Mouse (Mus musculus): ENCODE measurements around the gene Gls2. TPM values are rescaled to one million over a fixed set of nuclear protein-coding genes. Genes with fewer than 3 reads are reported as not detected.
"Not testable (repeated sequence)": the region's sequence is repeated elsewhere in the genome, so short reads cannot be mapped to it uniquely, and the experiment has no call there.

The Gls2 gene
- total RNA-seq, 2 experiments from 2014 or later, result 19.6 to 19.7 TPM

- no peak for DNase-seq (ENCODE audit: low spot score in 2 of 2)
Measured at GRCm38 (mm10) chr10:128193113-128193512, 1.1 kb upstream of the Gls2 start.

- peak; percentile 29 to 57 for DNase-seq (ENCODE audit: low spot score in 2 of 2)
Measured at GRCm38 (mm10) chr10:128194551-128195461, 549 bp downstream of the Gls2 start.

GRCm38 (mm10) chr10:128201856-128202255, 7.6 kb downstream of the Gls2 start:
- DNase-seq (ENCODE audit: low spot score in 2 of 2), result no peak

- no peak for DNase-seq (ENCODE audit: low spot score in 2 of 2)
Measured at GRCm38 (mm10) chr10:128204941-128205340, 10.7 kb downstream of the Gls2 start.

GRCm38 (mm10) chr10:128208326-128208725, 14.1 kb downstream of the Gls2 start:
- DNase-seq (ENCODE audit: low spot score in 2 of 2), result peak; percentile 24 to 58

GRCm38 (mm10) chr10:128209311-128210009, 15.2 kb downstream of the Gls2 start:
- no peak for DNase-seq (ENCODE audit: low spot score in 2 of 2)

- DNase-seq (ENCODE audit: low spot score in 2 of 2), result no peak
Measured at GRCm38 (mm10) chr10:128210131-128210530, 15.9 kb downstream of the Gls2 start.

GRCm38 (mm10) chr10:128210954-128211353, 16.7 kb downstream of the Gls2 start:
- no peak for DNase-seq (ENCODE audit: low spot score in 2 of 2)

GRCm38 (mm10) chr10:128211390-128212108, 17.3 kb downstream of the Gls2 start, which contains the start of gene Spryd4:
Gene Spryd4, minus strand, starts transcription at chr10:128211807.
- DNase-seq (ENCODE audit: low spot score in 2 of 2), result peak; percentile 85 to 95

GRCm38 (mm10) chr10:128212148-128212547, 17.9 kb downstream of the Gls2 start:
- DNase-seq (ENCODE audit: low spot score in 2 of 2), result no peak

GRCm38 (mm10) chr10:128212871-128213323, 18.6 kb downstream of the Gls2 start:
- peak; percentile 26 to 77 for DNase-seq (ENCODE audit: low spot score in 2 of 2)

- DNase-seq (ENCODE audit: low spot score in 2 of 2), result not testable (repeated sequence)
Measured at GRCm38 (mm10) chr10:128214112-128214511, 19.9 kb downstream of the Gls2 start.

- no peak for DNase-seq (ENCODE audit: low spot score in 2 of 2)
Measured at GRCm38 (mm10) chr10:128214981-128215380, 20.7 kb downstream of the Gls2 start.

- DNase-seq (ENCODE audit: low spot score in 2 of 2), result no peak
Measured at GRCm38 (mm10) chr10:128218387-128219117, 24.3 kb downstream of the Gls2 start.

GRCm38 (mm10) chr10:128221533-128222286, 27.5 kb downstream of the Gls2 start:
- DNase-seq (ENCODE audit: low spot score in 2 of 2), result no peak

GRCm38 (mm10) chr10:128225064-128225463, 30.8 kb downstream of the Gls2 start:
- DNase-seq (ENCODE audit: low spot score in 2 of 2), result no peak

- DNase-seq (ENCODE audit: low spot score in 2 of 2), result no peak
Measured at GRCm38 (mm10) chr10:128225538-128225937, 31.3 kb downstream of the Gls2 start, which contains the start of gene Mip. Gene Mip, plus strand, starts transcription at chr10:128225838.

GRCm38 (mm10) chr10:128227592-128227991, 33.3 kb downstream of the Gls2 start:
- DNase-seq (ENCODE audit: low spot score in 2 of 2), result no peak

GRCm38 (mm10) chr10:128228009-128228408, 33.8 kb downstream of the Gls2 start:
- no peak for DNase-seq (ENCODE audit: low spot score in 2 of 2)

GRCm38 (mm10) chr10:128230582-128230981, 36.3 kb downstream of the Gls2 start:
- DNase-seq (ENCODE audit: low spot score in 2 of 2), result no peak

Data from layer of hippocampus, adult 18-20 months (tissue).